Mouse (Mus musculus) thymus, adult 2 months (tissue): ENCODE data around the gene Clpsl2.

Source experiments
- CTCF ChIP-seq: fragments of 200-500 bp; IDR thresholded peaks from 2 replicates; pipeline ENCODE4 v1.5.1; 2012; ENCODE audit warnings: mild to moderate bottlenecking, control low read depth, low read length, moderate library complexity, borderline replicate concordance; ENCODE audit not compliant: control insufficient read depth, poor library complexity, insufficient read depth; ENCODE audit errors: extremely low read depth
- POLR2A ChIP-seq: fragments of 200-500 bp; IDR thresholded peaks from 2 replicates; pipeline ENCODE4 v1.6.1; 2012; ENCODE audit warnings: mild to moderate bottlenecking, low read length, control low read depth, moderate library complexity; ENCODE audit not compliant: control insufficient read depth, poor library complexity, insufficient read depth; ENCODE audit errors: extremely low read depth

- no peak for TF ChIP-seq POLR2A
- no peak for TF ChIP-seq CTCF
These were observed 46.9 kb upstream of the Clpsl2 start for GRCm38 (mm10) chr17:28502196-28502821.
